8 mouse cellular contexts compared by ENCODE assay signal in the genomic region with DNA sequence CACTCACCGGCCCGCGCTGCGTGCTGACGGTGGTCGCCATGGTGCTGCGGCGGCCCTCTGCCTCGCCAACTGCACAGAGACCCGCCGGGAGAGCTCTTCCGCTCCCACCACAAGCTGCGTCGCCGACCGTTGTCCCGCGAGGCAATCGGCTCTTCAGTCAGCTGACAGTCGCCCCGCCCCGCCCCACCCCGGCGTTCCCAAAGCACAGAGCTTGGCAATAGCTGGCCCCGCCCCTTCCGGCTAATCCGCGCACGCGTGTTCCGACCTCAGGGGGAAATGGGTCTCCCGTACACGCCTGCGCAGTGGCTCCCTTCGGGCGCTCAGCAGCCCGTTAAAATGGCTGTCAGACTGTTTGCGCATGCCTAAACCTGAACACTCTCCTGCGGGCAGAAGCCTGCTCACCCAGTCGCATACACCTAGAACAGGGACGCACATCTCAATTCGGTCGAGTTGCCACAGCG. TPM values are rescaled to one million over a fixed set of nuclear protein-coding genes. Genes with fewer than 3 reads are reported as not detected.
A peak's percentile ranks its signal among the peaks of the same experiment; 100 is the strongest.
DNase-seq lines count a peak whose midpoint lies in the region; ATAC-seq lines count a peak whose summit lies in the region.

No protein-coding gene starts in this region.

- peak overlapping the region; percentile 84 for H3K27ac ChIP-seq in hindbrain, embryonic 14.5 days

- no peaks in the 10 kb centered on the region for H3K9me3 ChIP-seq in hindbrain, embryonic 14.5 days (ENCODE audit: control insufficient read depth, low read length)

- peak; percentile 96 for ATAC-seq in hindbrain, embryonic 14.5 days (ENCODE audit: low FRiP score)

- H3K36me3 ChIP-seq in hindbrain, embryonic 14.5 days (replicated peaks; ENCODE audit: control insufficient read depth, insufficient read depth), result no peaks in the 10 kb centered on the region

- peak overlapping the region; percentile 94 for H3K4me2 ChIP-seq in hindbrain, embryonic 14.5 days (replicated peaks)

- WGBS in hindbrain, embryonic 14.5 days, result under 1% methylated on average over 44 of the region's 44 CpGs

- peak overlapping the region; percentile 86 for H3K4me3 ChIP-seq in hindbrain, embryonic 14.5 days (replicated peaks; ENCODE audit: low read length)

- H3K27me3 ChIP-seq in hindbrain, embryonic 14.5 days (ENCODE audit: control insufficient read depth, insufficient read depth, low read length), result no peaks in the 10 kb centered on the region

- peak; percentile 98 for DNase-seq in R1 (ENCODE audit: low read depth, low spot score)
- peak; percentile 99 to 100 for DNase-seq in cerebellum, postnatal 25 days
- peak; percentile 94 to 97 for DNase-seq in frontal cortex, postnatal 25 days (ENCODE audit: low spot score in 2 of 2)
- peak; percentile 100 for DNase-seq in hindbrain, embryonic 14.5 days (ENCODE audit: low spot score)
- DNase-seq in layer of hippocampus, postnatal 36 days, result peak; percentile 98 to 99
- DNase-seq in lung, postnatal 36 days, result peak; percentile 100
- DNase-seq in retina, postnatal 1 day, result peak; percentile 99
- peak; percentile 96 to 100 for DNase-seq in urinary bladder, adult 18-20 months (ENCODE audit: low spot score in 2 of 2)

- peaks cover 30% of the 10 kb centered on the region for H3K4me1 ChIP-seq in hindbrain, embryonic 14.5 days (replicated peaks; ENCODE audit: control insufficient read depth, insufficient read depth, low read length)

- peak overlapping the region; percentile 89 for H3K9ac ChIP-seq in hindbrain, embryonic 14.5 days

RNA-seq across cellular contexts. Expression of gene Tollip, which starts 16.0 kb away (rescaled TPM):
- 71.9 and 82.7 TPM in 2 replicates for polyA plus RNA-seq in hindbrain, embryonic 14.5 days (2014; fragmentation: Nextera tagmentation; extraction: Ambion mirVana)
- total RNA-seq in layer of hippocampus, postnatal 36 days (2021), result 100 to 1,000 TPM; 121 to 127 TPM

RNA-seq across cellular contexts. Expression of gene Brsk2, which starts 47.3 kb away (rescaled TPM):
- 23.3 and 24.8 TPM in 2 replicates for polyA plus RNA-seq in hindbrain, embryonic 14.5 days (2014; fragmentation: Nextera tagmentation; extraction: Ambion mirVana)
- total RNA-seq in layer of hippocampus, postnatal 36 days (2021), result 100 to 1,000 TPM; 163 to 178 TPM

Comparison
In these comparisons a context has a peak if more than half of its experiments do, and no peak if none do; other contexts are left out.
1. Peak in every context shown above with its lines: DNase-seq, ATAC-seq, H3K4me3 ChIP-seq and H3K27ac ChIP-seq.